Mouse (Mus musculus) layer of hippocampus, adult 2 months (tissue): ENCODE results near the gene Ramp3. TPM values are rescaled to one million over a fixed set of nuclear protein-coding genes. Genes with fewer than 3 reads are reported as not detected.

Experiments
- DNase-seq, 2 experiments: peaks; one replicate each; pipeline ENCODE4 v3.0.0; 2022; ENCODE audit warnings: low spot score in 2 of 2
- H3K27ac ChIP-seq: fragments of 200-600 bp; 2 replicates; pipeline ENCODE4 v1.8.1; 2022
- H3K4me3 ChIP-seq: fragments of 200-600 bp; 2 replicates; pipeline ENCODE4 v1.8.1; 2022; ENCODE audit warnings: mild to moderate bottlenecking
- CTCF ChIP-seq: fragments of 200-600 bp; conservative IDR thresholded peaks from 2 replicates; pipeline ENCODE4 v1.8.1; 2022; ENCODE audit warnings: antibody characterized with exemption, mild to moderate bottlenecking, moderate library complexity
- total RNA-seq, 2 experiments: library from RNA; stranded (reverse); gene quantifications; 2 replicates each; pipeline ENCODE4 v1.2.3; 2021

The Ramp3 gene
- total RNA-seq, 2 experiments from 2014 or later: 6.1 to 7.6 TPM

DNA sequence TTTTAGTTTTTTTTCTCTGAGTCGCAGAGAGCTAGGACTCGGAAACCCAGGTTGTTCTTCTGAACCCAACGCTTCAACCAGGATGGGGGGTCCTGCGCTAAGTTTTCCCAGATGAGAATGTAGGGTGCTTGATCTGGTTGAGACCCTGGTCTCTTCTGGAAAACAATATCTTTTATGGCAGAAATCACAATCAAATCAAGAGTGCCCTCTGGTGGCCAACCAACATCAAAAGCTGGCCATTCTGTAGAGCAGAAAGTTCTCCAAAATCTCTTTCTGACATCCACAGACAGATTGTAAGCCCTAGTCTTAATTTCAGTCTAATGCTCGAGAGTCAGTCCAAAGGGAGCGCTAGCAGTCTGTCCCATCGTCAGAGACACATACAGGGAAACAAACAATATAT lies 50.1 kb downstream of the Ramp3 start:
- no peak overlapping the region for H3K4me3 ChIP-seq
- TF ChIP-seq CTCF: peak; percentile 43
- no peak for DNase-seq
- no peak overlapping the region for H3K27ac ChIP-seq

DNA sequence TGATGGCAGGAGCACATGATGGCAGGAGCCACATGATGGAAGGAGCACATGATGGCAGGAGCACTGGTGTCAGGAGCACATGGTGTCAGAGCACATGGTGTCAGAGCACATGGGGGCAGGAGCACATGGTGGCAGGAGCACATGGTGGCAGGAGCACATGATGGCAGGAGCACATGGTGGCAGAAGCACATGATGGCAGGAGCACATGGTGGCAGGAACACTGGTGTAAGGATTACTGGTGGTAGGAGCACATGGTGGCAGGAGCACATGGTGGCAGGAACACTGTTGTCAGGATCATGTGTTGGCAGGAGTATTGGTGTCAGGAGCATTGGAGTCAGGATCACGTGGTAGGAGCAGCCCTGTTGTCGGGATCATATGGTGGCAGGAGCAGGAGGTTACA lies 52.1 kb downstream of the Ramp3 start:
- Histone ChIP-seq H3K27ac (no peak overlapping the region), H3K4me3 (no peak overlapping the region)
- no peak for DNase-seq
- no peak for TF ChIP-seq CTCF

DNA sequence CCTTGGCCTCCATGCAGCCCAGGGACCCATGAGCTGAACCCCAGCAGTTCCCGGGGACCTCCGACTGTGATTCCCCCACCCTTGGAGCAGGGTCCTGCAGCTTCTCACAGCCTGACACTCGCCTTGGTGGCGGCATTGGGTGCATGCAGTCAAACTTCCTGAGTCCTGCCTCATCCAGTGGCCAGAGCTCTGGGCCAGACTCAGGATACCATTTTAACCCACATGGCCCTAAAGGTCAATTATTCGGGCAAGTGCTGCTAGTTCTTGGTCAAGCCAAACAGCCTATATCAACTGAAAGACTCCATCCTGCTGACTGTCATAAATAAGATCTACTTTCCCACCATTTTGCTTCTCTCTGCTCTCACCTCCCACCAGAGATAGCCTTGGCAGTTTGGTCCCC lies 62.4 kb downstream of the Ramp3 start:
- TF ChIP-seq CTCF: no peak
- no peak overlapping the region for H3K4me3 ChIP-seq
- DNase-seq: no peak
- no peak overlapping the region for H3K27ac ChIP-seq

DNA sequence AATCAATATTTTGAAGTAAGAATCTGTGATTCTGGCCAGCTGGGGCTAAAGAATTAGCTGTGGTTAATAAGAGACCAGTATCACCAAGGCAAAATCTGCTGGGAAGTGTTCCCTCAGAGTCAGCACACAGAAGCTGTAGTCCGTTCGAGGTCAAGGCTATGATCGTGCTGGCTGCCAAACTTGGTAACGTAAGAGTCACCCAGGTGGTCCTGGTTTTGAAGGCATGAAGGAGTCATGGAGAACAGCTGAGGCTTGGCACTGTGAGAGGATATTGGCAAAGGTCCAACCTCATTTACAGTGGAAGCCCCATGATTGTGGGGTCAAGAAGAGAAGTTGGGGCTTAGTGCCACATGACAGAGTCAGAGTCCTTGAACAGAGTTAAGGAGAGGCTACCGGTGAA lies 68.6 kb downstream of the Ramp3 start:
- Histone ChIP-seq H3K27ac (no peak overlapping the region), H3K4me3 (no peak overlapping the region)
- DNase-seq: no peak
- no peak for TF ChIP-seq CTCF

Other genes starting within 250 kb of the Ramp3 start
- gene Ppia, start 243.1 kb upstream of the Ramp3 start, total RNA-seq: 1,000 to 10,000 TPM; 1,589 to 1,677 TPM
- gene H2afv, start 214.1 kb upstream of the Ramp3 start, total RNA-seq: 10 to 100 TPM; 43.6 to 47.3 TPM
- gene Purb, start 182.6 kb upstream of the Ramp3 start, total RNA-seq: 100 to 1,000 TPM; 234 to 240 TPM
- gene Myo1g, start 137.6 kb upstream of the Ramp3 start, total RNA-seq: under 1 TPM; 0.59 to 0.91 TPM
- 10 to 100 TPM; 50.2 to 55.8 TPM for gene Ccm2, start 111.6 kb upstream of the Ramp3 start, total RNA-seq
- gene Nacad, start 52.5 kb upstream of the Ramp3 start, total RNA-seq: 10 to 100 TPM; 36.9 to 37.1 TPM
- gene Tbrg4, start 32.5 kb upstream of the Ramp3 start, total RNA-seq: 10 to 100 TPM; 42.9 to 52.9 TPM
- not detected for gene Wap, start 19.9 kb upstream of the Ramp3 start, total RNA-seq
- not detected for gene Gm11983, start 179.1 kb downstream of the Ramp3 start, total RNA-seq